Mouse (Mus musculus) brain, embryonic 18.5 days (tissue): ENCODE measurements around the gene Hnrnpc.
"Not testable (repeated sequence)": the region's sequence is repeated elsewhere in the genome, so short reads cannot be mapped to it uniquely, and the experiment has no call there.

Experiments used
- DNase-seq: peaks from one replicate; pipeline ENCODE4 v3.0.0-alpha.2; 2012; ENCODE audit warnings: low read depth, low spot score

Hnrnpc gene

DNA sequence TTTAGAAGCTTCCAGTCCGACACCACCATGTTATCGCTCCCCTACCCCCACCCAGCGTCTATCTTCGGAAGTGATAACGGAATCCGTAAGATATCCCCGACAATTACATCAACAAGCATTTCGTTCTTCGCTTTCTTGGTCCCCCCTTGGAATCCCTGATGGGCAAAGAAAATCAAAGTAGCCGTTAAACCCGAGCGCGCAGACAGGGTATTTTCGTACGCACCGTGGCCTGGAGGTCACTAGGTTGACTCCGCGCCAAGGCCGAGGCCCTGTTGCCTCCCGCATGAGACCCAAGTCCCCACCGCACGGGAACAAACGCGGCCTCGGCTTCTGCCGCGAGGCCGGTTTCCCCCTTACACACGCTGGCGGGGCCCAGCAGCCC lies 363 bp downstream of the Hnrnpc start:
- DNase-seq = no peak

DNA sequence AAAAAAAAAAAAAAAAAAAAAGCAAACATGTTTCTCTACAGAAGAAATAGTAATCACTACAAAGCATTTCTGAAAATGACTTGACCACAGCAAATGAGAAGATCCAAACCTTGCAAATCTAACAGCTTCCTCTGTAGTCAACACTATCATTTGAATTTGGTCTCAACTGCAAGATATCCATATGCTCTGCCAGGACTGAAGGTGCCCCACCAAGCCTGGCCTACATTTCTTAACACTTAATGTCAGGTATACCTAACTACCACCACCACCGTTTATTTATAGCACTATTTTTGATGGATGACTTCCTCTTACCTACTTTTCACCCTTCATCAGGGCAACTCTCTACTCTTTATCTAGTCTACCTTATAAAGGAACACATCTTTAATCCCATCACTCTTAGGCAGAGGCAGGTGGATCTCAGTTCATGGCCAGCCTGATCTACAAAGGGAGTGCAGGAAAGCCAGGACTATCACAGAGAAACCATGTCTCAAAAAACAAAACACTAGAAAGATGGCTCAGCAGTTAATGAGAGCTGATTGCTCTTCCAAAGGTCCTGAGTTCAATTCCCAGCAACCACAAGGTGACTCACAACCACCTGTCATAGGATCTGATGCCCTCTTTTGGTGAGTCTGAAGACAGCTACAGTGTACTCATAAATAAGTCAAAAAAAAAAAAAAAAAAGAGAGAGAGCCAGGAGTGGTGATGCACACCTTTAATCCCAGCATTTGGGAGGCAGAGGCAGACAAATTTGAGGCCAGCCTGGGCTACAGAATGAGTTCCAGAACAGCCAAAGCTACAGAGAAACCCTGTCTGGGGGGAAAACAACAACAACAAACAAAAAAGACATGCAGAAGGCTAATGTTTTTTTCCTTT lies 2.3 kb downstream of the Hnrnpc start:
- no peak for DNase-seq

DNA sequence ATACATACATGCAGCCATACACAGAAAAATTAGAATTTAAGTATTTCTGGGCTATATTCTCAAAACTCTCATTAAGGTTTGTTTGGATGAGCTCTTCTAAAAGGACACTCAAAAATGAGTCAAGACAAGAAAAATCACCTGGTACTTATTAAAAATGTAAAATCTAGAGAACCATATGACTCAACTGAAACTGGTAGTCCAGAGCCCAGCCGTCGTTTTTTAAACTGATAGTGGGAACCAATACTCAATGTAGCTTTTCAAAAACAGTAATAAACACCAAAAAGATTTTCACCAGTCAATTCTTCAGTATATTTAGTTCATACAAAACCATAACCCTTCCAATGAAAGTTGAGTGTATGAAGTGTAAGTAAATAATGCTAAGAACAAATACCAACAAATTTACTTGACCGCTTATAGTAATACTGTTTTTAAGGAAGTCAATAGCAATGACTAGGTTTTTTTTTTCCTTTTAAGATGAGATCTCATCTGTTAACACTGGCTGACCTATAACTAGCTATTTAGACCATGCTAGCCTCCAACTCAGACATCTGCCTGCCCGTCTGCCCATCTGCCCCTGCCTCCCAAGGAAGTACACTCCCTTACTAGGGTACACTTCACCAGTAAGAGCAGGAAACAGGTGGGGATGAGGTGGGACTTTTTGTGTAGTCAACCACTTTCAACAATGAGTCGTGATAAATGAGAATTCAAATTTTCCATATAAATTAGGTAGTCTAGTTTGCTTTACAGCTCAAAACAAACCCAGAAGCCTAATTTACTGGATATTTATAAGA lies 3.5 kb downstream of the Hnrnpc start:
- DNase-seq = no peak

DNA sequence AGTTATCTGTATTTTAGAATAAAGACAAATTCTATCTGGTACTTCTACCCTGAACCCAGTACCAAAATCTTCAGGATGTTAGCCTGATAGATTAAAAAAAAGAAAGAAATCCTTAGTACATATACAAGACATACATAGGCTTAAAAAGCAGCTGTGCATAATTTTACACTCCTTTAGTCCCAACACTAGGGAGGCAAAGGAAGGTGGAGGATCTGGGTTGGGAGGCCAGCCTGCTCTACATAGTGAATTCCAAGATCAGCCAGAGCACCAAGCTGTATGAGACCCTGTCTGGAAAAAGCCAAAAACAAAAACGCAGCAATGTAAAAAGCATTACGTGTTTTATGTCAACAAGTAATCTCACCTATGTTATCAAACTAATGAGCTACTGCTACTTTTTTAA lies 4.3 kb downstream of the Hnrnpc start:
- DNase-seq = no peak

DNA sequence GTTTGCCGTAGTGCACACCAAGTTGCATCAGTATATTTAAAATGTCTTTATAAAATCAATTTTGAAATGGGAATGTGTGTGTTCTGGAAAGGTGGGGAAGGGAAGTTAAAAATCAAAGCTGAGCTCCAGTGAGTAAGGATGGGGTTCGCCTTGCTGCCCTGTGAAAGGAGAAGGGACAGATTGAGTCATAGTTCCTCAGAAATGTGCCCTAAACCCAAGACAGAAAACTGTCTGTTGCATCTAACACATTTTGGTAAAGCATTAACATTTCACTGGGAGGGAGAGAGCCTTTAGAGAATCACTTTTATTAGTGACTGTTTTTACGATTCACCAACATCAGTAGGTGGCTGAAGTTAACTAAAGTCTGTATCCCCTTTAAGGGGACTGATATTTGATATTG lies 5.4 kb downstream of the Hnrnpc start:
- not testable (repeated sequence) for DNase-seq

DNA sequence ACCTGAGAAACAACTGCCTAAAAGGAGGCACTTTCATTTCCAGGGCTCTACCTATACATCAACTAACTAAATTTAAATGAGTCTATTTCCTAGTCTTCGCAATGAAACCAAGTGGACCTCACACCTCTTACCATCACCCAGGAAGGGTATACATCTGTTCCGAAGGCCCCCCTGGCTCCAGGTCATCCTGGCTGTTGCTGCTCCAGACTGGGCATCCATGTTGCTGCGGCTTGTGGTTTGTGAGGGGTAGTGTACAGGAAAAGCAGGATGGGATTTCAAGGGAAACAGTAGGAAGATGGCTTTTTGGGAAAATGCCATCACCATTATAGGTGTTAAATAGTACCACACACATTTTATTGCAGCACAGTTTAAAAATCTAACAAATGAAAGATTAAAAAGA lies 6.6 kb downstream of the Hnrnpc start:
- DNase-seq = not testable (repeated sequence)

DNA sequence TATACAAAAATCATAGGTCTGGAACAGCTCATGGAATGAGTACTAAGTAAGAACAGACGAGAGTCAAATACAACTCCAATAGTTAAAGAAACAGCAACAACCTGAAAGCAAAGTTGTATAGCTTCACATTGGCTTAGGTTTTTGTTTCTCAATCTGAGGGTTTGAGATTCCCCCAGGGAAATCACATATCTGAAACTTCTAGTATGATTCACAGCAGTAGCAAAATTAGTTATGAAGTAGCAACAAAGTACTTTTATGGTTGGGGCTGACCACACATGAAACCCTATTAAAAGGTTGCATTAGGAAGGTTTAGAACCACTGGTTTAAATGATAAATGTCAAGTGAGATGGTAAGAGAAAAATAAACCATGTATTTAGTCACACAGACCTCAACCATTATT lies 9.3 kb downstream of the Hnrnpc start:
- no peak for DNase-seq

DNA sequence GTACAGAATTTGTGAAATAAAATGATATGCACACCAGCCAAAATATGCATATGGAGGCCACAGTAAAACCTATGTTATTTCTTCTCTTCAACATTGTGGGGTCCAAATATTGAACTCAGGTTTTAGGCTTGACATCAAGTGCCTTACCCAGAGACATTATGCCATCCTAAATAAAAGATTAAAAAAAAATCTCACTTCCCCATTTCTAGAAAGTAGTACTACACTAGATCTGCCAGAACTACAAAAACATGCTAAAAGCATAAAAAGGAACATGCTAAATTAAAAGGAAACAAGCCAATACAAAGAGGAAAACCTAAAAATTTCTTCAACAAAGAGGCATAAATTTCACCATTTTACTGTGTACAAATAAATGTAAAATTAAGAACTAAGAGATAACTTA lies 20.7 kb downstream of the Hnrnpc start:
- DNase-seq = no peak

DNA sequence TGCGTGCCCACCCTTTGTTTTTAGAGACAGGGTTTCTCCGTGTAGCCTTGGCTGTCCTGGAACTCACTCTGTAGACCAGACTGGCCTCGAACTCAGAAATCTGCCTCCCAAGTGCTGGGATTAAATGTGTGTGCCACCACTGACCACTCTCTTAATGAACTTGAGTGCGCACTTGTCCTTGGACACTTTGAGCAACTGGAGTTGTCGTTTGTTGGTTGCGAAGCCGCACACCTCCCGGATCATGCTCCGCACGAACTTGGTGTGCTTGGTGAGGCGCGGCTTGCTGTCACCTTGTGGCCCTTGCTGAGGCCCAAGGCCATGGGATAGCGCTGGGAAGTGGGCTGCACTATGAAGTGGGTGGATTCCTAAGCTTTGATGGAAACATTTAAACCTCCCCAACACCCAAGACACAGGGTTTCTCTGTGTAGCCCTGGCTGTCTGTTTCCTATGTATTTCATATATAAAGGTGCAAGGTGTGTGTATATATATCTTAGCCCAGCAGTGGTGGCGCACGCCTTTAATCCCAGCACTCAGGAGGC lies 32.2 kb downstream of the Hnrnpc start:
- no peak for DNase-seq

DNA sequence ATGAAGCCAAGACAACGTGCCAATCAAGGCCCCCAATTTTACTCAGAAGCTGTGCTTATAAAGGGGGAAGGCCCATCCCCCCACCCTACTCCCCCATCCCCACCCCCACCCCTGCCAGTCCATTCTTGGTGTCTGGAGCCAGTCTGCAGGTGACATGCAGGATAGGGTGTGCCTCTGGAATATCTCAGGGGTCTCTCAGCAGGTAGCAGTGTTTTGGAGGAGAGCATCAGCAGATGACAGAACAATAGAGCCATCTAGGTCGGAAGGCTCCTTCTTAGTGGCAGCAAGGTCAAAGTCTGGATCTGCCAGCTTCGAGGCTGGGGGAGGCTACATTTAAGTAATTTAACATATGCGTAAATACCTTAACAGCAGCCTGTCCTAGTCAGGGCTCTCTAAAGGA lies 37.7 kb downstream of the Hnrnpc start:
- no peak for DNase-seq

DNA sequence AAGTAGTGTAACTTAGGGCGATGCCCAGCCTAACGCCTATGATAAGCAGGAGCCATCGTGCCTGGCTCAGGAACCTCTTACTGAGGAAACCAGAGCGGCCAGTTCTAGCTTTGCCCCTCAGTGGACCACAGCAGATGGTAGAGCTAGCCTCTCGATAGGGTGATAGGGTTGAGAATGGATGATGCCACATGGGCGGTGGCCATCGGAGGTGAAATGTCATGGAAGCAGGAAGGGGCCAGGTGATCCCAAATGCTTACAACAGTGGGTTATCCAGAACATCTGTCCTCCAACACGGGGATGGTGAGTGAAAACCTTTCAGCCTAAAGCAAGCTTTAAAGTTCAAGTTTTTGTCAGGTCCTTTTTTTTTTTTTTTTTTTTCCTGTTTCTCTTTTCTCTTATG lies 42.0 kb downstream of the Hnrnpc start:
- no peak for DNase-seq

DNA sequence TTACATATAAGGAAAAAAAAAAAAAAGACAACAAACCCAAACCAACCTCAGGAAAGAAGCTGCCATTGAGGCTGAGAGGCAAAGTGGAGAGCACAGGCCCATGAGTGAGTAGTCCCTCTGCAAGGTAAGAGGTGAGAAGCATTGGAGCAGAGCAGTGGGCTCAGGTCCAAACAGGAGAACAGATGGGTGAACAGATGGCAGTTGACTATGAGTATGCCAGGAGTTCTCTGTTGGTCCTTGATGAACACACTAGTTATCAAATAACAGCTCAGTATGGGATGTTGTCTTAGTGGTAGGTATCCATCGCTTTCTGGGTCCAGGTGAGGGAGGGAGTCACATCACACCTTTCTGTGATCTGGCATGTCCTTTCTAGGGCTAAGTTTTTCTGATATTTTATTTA lies 43.0 kb downstream of the Hnrnpc start:
- DNase-seq = no peak

DNA sequence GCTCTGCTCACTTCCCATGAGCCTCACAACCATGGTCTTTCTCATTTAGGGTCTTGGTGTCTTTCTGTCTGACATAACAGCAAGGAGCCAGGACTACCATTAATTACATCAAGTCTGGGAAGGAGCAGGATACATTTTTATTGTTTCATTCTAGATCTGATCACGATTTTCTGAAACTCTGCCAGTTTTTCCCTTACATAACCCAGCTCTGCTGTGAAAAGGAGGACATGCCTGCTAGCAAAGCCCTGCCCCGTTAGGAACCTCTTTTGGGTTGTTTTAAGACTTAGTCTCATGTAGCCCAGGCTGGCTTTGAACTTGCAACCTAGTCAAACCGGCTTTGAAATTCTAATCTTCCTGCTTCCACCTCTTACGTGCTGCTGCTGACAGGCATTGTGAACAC lies 43.8 kb downstream of the Hnrnpc start:
- no peak for DNase-seq

DNA sequence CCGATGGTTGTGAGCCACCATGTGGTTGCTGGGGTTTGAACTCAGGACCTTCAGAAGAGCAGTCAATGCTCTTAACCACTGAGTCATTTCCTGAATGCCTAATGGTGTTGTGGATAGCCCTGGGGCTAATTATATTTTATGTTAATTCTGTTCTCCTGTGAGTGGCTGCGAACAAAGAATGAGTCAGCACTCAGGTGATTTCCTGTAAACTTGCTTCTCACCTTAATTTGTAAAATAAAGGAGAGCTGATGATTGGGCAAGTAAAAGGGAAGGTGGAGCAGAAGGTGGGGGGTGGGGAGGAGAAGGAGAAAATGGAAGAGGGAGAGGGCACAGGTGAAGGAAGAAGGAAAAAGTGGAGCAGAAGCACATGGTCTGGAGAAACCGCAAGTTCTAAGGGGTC lies 51.1 kb downstream of the Hnrnpc start:
- not testable (repeated sequence) for DNase-seq

DNA sequence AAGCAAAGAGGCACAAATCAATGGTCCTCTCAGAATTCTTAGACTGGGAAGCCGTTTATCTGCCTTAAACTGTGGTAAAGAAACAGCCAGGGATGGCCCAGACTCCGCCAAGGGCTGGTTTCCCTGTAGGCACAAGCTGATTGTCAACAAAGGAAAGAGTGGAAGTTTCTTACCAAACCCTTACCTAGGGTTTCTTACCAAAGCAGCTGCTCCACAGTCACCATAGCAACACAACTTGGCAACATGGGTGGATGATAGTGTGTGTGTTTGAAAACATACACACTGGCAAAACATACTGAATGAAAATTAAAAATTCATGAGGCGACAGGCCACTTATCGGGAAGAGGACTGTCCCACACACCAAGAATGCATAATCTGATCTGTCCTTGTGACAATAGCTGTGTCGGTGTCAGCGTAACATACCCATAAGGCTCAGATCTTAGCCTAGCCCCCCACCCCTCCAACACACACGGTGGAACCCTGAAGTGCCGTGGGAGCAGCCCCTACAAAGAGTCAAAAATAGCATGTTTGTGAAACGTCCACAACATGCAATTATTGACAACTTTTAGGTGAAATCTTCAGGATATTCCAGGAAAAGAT lies 57.8 kb downstream of the Hnrnpc start:
- DNase-seq = no peak

DNA sequence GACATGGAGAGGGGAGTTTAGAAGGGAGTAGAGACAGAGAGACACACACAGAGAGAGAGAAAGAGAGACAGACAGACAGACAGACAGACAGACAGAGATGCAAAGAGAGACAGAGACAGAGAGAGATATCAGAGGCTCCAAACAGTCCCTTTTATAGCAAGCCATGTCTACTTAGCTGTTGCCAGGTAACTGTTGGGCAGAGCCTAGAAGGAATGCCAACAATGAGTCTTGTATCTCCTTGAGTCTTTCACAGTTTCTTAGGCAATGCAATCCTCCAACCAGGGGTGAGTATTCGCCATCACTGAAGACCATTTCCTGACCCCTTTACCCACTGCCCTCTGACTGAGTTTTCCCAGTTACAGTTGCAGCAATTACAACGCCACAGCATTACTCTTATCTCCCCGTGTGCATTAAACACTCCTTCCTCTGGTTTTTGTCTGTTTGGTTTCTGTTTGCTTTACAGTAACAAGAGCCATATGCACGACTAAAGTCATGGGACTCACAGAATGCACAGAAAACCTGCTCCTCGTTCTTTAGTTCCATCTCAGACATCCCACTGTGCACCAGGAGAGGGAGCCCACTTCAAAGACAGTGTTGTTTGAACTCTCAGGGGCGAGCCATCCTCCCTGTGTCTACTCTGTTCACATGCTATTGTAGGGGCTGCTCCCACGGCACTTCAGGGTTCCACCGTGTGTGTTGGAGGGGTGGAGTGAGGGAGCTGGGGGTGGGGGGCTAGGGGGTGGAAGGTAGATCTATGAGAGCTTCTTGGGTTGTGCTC lies 58.7 kb downstream of the Hnrnpc start:
- DNase-seq = no peak

DNA sequence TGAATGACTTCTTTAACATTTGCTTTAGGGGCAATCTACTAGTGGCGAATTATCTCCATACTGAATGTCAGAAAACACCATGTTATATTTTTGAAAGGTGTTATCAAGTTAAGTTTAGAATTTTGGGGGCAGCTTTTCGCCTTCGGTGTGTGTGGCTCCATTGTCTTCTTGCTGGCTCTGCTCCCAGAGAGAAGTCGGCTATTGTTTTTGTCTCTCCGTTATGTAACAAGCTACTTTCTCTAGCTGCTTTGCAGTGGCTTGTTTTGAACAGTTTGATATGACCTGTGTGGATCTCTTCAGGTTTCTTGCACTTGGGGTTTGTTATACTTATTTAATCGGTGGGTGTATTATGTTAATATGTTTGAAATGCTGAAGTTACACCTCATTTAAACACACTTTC lies 60.4 kb downstream of the Hnrnpc start:
- DNase-seq = no peak

DNA sequence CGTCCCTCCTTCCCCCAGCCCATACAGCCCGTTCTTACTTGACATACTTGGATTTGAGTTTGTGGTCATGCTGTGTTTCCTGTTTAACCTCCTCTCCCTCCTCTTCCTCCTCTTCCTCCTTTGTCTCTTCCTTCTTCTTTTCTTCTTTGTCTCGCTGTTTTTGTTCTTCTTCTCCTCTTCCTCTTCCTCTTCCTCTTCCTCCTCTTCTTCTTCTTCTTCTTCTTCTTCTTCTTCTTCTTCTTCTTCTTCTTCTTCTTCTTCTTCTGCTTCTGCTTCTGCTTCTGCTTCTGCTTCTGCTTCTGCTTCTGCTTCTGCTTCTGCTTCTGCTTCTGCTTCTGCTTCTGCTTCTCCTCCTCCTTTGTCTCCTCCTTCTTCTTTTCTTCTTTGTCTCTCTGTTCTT lies 61.5 kb downstream of the Hnrnpc start, which contains the start of gene Olfr221:
Gene Olfr221, minus strand, starts transcription at position 101 of the 400 bp plus-strand sequence.
- not testable (repeated sequence) for DNase-seq

DNA sequence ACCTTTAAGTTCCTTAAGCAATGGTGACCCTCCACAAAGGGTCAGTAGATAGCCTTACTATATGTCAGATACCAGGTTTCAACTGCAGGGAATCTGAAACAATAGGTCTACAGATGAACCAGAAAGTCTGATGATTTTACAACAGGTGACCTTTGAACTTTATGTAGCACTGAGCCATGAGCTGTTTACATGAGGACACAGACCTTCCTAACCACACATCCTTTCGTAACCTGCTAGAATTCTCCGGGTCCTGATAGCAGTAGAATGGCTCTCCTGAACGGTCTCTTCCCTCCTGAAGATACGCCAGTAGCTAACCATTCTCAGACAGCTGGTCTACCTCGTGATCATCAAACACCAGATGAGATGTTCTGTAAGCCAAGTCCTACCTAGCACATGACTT lies 64.5 kb downstream of the Hnrnpc start:
- DNase-seq = no peak

DNA sequence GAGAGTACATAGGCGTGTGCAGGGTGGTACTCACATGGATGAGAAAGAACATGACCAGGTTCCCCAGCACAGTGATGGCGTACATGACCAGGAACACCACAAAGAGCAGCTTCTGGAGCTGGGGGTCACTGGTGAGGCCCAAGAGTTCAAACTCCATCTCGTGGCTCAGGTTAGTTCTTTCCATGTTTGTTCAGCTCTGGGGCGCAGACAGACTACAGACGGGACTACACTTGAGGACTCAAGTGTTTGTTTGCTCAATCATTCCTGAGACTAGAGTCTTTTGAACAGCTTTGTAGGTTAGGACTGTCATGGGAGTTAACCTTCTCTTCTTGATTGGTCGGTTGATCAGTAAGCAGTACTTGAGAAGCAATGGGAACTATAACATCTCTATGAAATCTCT lies 67.9 kb downstream of the Hnrnpc start:
- no peak for DNase-seq

DNA sequence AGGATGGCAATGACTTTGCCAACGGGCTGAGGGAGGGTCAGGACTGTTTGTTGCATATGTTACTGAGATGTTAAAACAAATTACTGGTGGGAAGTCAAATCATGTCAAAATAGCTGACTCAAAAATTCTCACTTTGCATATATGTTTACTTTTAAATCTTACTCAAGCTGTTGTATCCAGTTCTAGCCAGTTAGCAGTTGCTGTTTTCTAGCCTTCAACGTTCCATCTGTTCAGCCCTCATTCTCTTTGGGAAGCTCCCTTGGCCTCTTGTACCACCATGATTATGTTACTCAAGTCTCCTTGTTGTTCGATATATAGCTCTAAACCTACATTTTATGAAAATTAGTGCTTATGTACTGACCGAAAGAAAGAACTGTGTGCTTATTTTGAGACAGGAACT lies 77.5 kb downstream of the Hnrnpc start:
- no peak for DNase-seq
